In the genomic region with DNA sequence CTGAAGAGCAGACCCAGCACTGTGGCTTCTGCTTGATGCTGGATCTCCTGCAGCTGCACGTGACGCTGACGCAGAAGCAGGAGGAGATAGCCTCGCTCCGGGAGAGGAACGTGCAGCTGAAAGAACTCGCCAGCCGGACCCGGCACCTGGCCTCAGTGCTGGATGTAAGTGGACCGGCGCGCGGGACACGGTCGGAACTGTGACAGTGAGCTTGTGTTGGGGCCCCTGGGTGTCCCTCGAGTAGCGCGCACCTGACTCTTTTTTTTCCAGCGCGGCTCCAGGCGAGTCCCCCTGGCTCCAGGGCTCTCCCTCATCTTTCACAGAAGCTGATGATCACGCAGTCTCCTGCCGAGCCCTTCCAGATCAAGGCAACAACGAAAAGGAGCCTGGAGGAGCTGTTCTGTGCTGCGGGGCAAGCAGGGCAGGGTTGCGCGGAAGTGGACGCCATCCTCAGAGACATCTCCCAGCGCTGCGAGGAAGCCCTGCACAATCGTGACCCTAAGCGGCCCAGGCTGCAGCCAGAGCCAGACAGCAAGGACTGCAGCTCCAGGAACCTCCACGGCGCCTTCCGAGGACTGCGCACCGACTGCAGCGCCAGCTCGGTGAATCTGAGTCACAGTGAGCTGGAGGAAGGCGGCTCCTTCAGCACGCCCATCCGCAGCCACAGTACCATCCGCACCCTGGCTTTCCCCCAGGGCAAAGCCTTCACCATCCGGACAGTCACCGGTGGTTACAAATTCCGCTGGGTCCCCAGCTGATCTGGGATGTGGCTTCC, we compare ENCODE assay signal across 8 mouse cellular contexts. TPM values are rescaled to one million over a fixed set of nuclear protein-coding genes. Genes with fewer than 3 reads are reported as not detected.
DNase-seq lines count a peak whose midpoint lies in the region; ATAC-seq and TF ChIP-seq lines count a peak whose summit lies in the region.

No protein-coding gene starts in this region.

- no peak for TF ChIP-seq CTCF in intestine, postnatal 0 days (IDR thresholded peaks at IDR 0.05; ENCODE audit: low read depth)
- TF ChIP-seq CTCF in liver, postnatal 0 days (IDR thresholded peaks at IDR 0.05; ENCODE audit: low read depth) = no peak

- H3K4me2 ChIP-seq in forebrain, embryonic 13.5 days = peak overlapping the region; percentile 82
- H3K4me2 ChIP-seq in intestine, postnatal 0 days (replicated peaks; ENCODE audit: low read depth) = peak overlapping the region; percentile 74
- H3K4me2 ChIP-seq in liver, postnatal 0 days (ENCODE audit: low read depth, low read length) = peak overlapping the region; percentile 57

- no peaks in the 10 kb centered on the region for H3K36me3 ChIP-seq in forebrain, embryonic 13.5 days (ENCODE audit: poor library complexity, severe bottlenecking)
- H3K36me3 ChIP-seq in intestine, postnatal 0 days (ENCODE audit: control insufficient read depth, insufficient read depth) = no peaks in the 10 kb centered on the region
- H3K36me3 ChIP-seq in liver, postnatal 0 days (replicated peaks; ENCODE audit: insufficient read depth, low read length) = no peaks in the 10 kb centered on the region

- peak overlapping the region; percentile 43 for H3K4me3 ChIP-seq in forebrain, embryonic 13.5 days
- H3K4me3 ChIP-seq in intestine, postnatal 0 days (ENCODE audit: low read depth, low read length) = peak overlapping the region; percentile 39
- H3K4me3 ChIP-seq in liver, postnatal 0 days (ENCODE audit: low read depth, low read length) = peak overlapping the region; percentile 29

- peak overlapping the region; percentile 65 for H3K9ac ChIP-seq in forebrain, embryonic 13.5 days
- no peak overlapping the region; the same call in 1 of the 2 replicates for H3K9ac ChIP-seq in intestine, postnatal 0 days (ENCODE audit: low read depth, low read length)
- H3K9ac ChIP-seq in liver, postnatal 0 days (replicated peaks) = no peak overlapping the region

- WGBS in forebrain, embryonic 13.5 days = 1% methylated on average over 46 of the region's 46 CpGs
- 2% methylated on average over 46 of the region's 46 CpGs for WGBS in intestine, postnatal 0 days
- 2% methylated on average over 46 of the region's 46 CpGs for WGBS in liver, postnatal 0 days (ENCODE audit: insufficient replicate concordance)

- H3K9me3 ChIP-seq in forebrain, embryonic 13.5 days (replicated peaks) = no peaks in the 10 kb centered on the region
- H3K9me3 ChIP-seq in intestine, postnatal 0 days (ENCODE audit: control insufficient read depth) = no peaks in the 10 kb centered on the region
- H3K9me3 ChIP-seq in liver, postnatal 0 days (ENCODE audit: low read length) = no peaks in the 10 kb centered on the region

- ATAC-seq in forebrain, embryonic 13.5 days = peak; percentile 66
- peak; percentile 31 for ATAC-seq in intestine, postnatal 0 days
- no peak for ATAC-seq in liver, postnatal 0 days

- H3K4me1 ChIP-seq in forebrain, embryonic 13.5 days = peaks cover 19% of the 10 kb centered on the region
- 0 out of 2 replicates have a peak, but pooled peaks cover 2% of the 10 kb centered on the region for H3K4me1 ChIP-seq in intestine, postnatal 0 days (replicated peaks; ENCODE audit: control insufficient read depth, insufficient read depth, low read length)
- peaks cover 9% of the 10 kb centered on the region for H3K4me1 ChIP-seq in liver, postnatal 0 days (ENCODE audit: insufficient read depth)

- peak; percentile 31 to 56 for DNase-seq in lung, adult 18-20 months
- no peak for DNase-seq in lung, postnatal 25 days (ENCODE audit: low spot score)
- DNase-seq in adrenal gland, adult 2 months = peak; percentile 72
- DNase-seq in liver, postnatal 0 days = no peak
- DNase-seq in retina, postnatal 1 day = peak; percentile 57
- DNase-seq in gastrocnemius, adult 18-20 months (ENCODE audit: low spot score) = no peak

- H3K27me3 ChIP-seq in forebrain, embryonic 13.5 days = peaks cover 82% of the 10 kb centered on the region
- H3K27me3 ChIP-seq in intestine, postnatal 0 days (replicated peaks; ENCODE audit: control insufficient read depth, insufficient read depth, low read length) = peaks cover 58% of the 10 kb centered on the region
- peaks cover 74% of the 10 kb centered on the region for H3K27me3 ChIP-seq in liver, postnatal 0 days (ENCODE audit: insufficient read depth, low read length)

- H3K27ac ChIP-seq in forebrain, embryonic 13.5 days = no peak overlapping the region
- H3K27ac ChIP-seq in intestine, postnatal 0 days (ENCODE audit: low read depth, low read length) = no peak overlapping the region
- no peak overlapping the region for H3K27ac ChIP-seq in liver, postnatal 0 days (ENCODE audit: low read depth)

- TF ChIP-seq EP300 in liver, postnatal 0 days (IDR thresholded peaks at IDR 0.05; ENCODE audit: low read depth) = no peak

RNA-seq across cellular contexts. Expression of gene Mcidas, which starts 5.0 kb away (rescaled TPM):
- total RNA-seq in adrenal gland, adult 2 months (2021) = not detected
- not detected in 2 replicates for polyA plus RNA-seq in adrenal gland, adult 2 months (2012; rRNA removed)
- polyA plus RNA-seq in forebrain, embryonic 13.5 days (2015; fragmentation: Nextera tagmentation; extraction: Ambion mirVana) = 1.4 and 2.4 TPM in 2 replicates
- not detected in 2 replicates for polyA plus RNA-seq in intestine, postnatal 0 days (2015; fragmentation: Nextera tagmentation; extraction: Ambion mirVana)
- polyA plus RNA-seq in liver, postnatal 0 days (2015; fragmentation: Nextera tagmentation; extraction: Ambion mirVana) = not detected in 2 replicates
- not detected for total RNA-seq in gastrocnemius, adult 18-20 months (2021)

RNA-seq across cellular contexts. Expression of gene Ccno, which starts 11.0 kb away (rescaled TPM):
- total RNA-seq in adrenal gland, adult 2 months (2021) = under 1 TPM; 0.55 TPM
- polyA plus RNA-seq in adrenal gland, adult 2 months (2012; rRNA removed) = 1.7 and 2.5 TPM in 2 replicates
- polyA plus RNA-seq in forebrain, embryonic 13.5 days (2015; fragmentation: Nextera tagmentation; extraction: Ambion mirVana) = 1.9 and 4.4 TPM in 2 replicates
- polyA plus RNA-seq in intestine, postnatal 0 days (2015; fragmentation: Nextera tagmentation; extraction: Ambion mirVana) = 0.10 and 0.12 TPM in 2 replicates
- polyA plus RNA-seq in liver, postnatal 0 days (2015; fragmentation: Nextera tagmentation; extraction: Ambion mirVana) = 0.58 TPM in 2 replicates
- total RNA-seq in gastrocnemius, adult 18-20 months (2021) = not detected

RNA-seq across cellular contexts. Expression of gene Cdc20b, which starts 36.3 kb away (rescaled TPM):
- total RNA-seq in adrenal gland, adult 2 months (2021) = not detected
- not detected in 2 replicates for polyA plus RNA-seq in adrenal gland, adult 2 months (2012; rRNA removed)
- polyA plus RNA-seq in forebrain, embryonic 13.5 days (2015; fragmentation: Nextera tagmentation; extraction: Ambion mirVana) = 0.63 and 0.92 TPM in 2 replicates
- not detected in 2 replicates for polyA plus RNA-seq in intestine, postnatal 0 days (2015; fragmentation: Nextera tagmentation; extraction: Ambion mirVana)
- polyA plus RNA-seq in liver, postnatal 0 days (2015; fragmentation: Nextera tagmentation; extraction: Ambion mirVana) = not detected in 2 replicates
- total RNA-seq in gastrocnemius, adult 18-20 months (2021) = not detected

RNA-seq across cellular contexts. Expression of gene Gpx8, which starts 47.6 kb away (rescaled TPM):
- 100 to 1,000 TPM in 1 of 2 experiments, 10 to 100 TPM in 1; 89.7 to 157 TPM for total RNA-seq in adrenal gland, adult 2 months (2021)
- 2.0 and 2.2 TPM in 2 replicates for polyA plus RNA-seq in adrenal gland, adult 2 months (2012; rRNA removed)
- polyA plus RNA-seq in forebrain, embryonic 13.5 days (2015; fragmentation: Nextera tagmentation; extraction: Ambion mirVana) = 62.8 and 63.5 TPM in 2 replicates
- polyA plus RNA-seq in intestine, postnatal 0 days (2015; fragmentation: Nextera tagmentation; extraction: Ambion mirVana) = 50.4 and 51.7 TPM in 2 replicates
- polyA plus RNA-seq in liver, postnatal 0 days (2015; fragmentation: Nextera tagmentation; extraction: Ambion mirVana) = 5.5 and 5.8 TPM in 2 replicates
- total RNA-seq in gastrocnemius, adult 18-20 months (2021) = 1 to 10 TPM; 4.2 to 4.9 TPM

Comparison
In these comparisons a context has a peak if more than half of its experiments do, and no peak if none do; other contexts are left out.
1. DNase-seq: peak in lung, adult 18-20 months (2 of 2), adrenal gland, adult 2 months (single experiment) and retina, postnatal 1 day (single experiment); none in lung, postnatal 25 days (single experiment), liver, postnatal 0 days (single experiment) and gastrocnemius, adult 18-20 months (single experiment).
2. Peak in every context shown above with its lines, with median percentiles within 50 percentile points of each other: H3K4me2 ChIP-seq and H3K4me3 ChIP-seq.